Mouse (Mus musculus): ENCODE measurements around the gene Aldh1l1.
"Not testable (repeated sequence)": the region's sequence is repeated elsewhere in the genome, so short reads cannot be mapped to it uniquely, and the experiment has no call there.

Gene Aldh1l1

GRCm38 (mm10) chr6:90620791-90621583, 134.8 kb downstream of the Aldh1l1 start:
- DNase-seq (ENCODE audit: low spot score) = peak; percentile 39

GRCm38 (mm10) chr6:90621584-90621890, 135.3 kb downstream of the Aldh1l1 start:
- peak; percentile 60 for DNase-seq (ENCODE audit: low spot score)

- DNase-seq (ENCODE audit: low spot score) = peak; percentile 84
Observed at GRCm38 (mm10) chr6:90622758-90623455, 136.7 kb downstream of the Aldh1l1 start.

GRCm38 (mm10) chr6:90623456-90623836, 137.2 kb downstream of the Aldh1l1 start:
- DNase-seq (ENCODE audit: low spot score) = no peak

- DNase-seq (ENCODE audit: low spot score) = peak; percentile 54
Observed at GRCm38 (mm10) chr6:90624184-90624583, 138.0 kb downstream of the Aldh1l1 start.

- peak; percentile 80 for DNase-seq (ENCODE audit: low spot score)
Observed at GRCm38 (mm10) chr6:90624733-90625132, 138.5 kb downstream of the Aldh1l1 start.

GRCm38 (mm10) chr6:90625207-90625994, 139.2 kb downstream of the Aldh1l1 start:
- peak; percentile 34 for DNase-seq (ENCODE audit: low spot score)

- DNase-seq (ENCODE audit: low spot score) = no peak
Observed at GRCm38 (mm10) chr6:90627556-90627955, 141.3 kb downstream of the Aldh1l1 start.

- DNase-seq (ENCODE audit: low spot score) = no peak
Observed at GRCm38 (mm10) chr6:90629506-90629905, 143.3 kb downstream of the Aldh1l1 start.

GRCm38 (mm10) chr6:90630427-90630826, 144.2 kb downstream of the Aldh1l1 start:
- no peak for DNase-seq (ENCODE audit: low spot score)

- not testable (repeated sequence) for DNase-seq (ENCODE audit: low spot score)
Observed at GRCm38 (mm10) chr6:90632526-90632925, 146.3 kb downstream of the Aldh1l1 start.

- no peak for DNase-seq (ENCODE audit: low spot score)
Observed at GRCm38 (mm10) chr6:90635081-90635480, 148.9 kb downstream of the Aldh1l1 start.

- no peak for DNase-seq (ENCODE audit: low spot score)
Observed at GRCm38 (mm10) chr6:90635611-90636010, 149.4 kb downstream of the Aldh1l1 start.

GRCm38 (mm10) chr6:90643057-90643456, 156.8 kb downstream of the Aldh1l1 start:
- DNase-seq (ENCODE audit: low spot score) = no peak

- DNase-seq (ENCODE audit: low spot score) = no peak
Observed at GRCm38 (mm10) chr6:90644965-90645364, 158.7 kb downstream of the Aldh1l1 start.

GRCm38 (mm10) chr6:90648391-90648790, 162.2 kb downstream of the Aldh1l1 start:
- DNase-seq (ENCODE audit: low spot score) = no peak

GRCm38 (mm10) chr6:90649279-90649678, 163.1 kb downstream of the Aldh1l1 start:
- no peak for DNase-seq (ENCODE audit: low spot score)

Measured in c-Kit-positive CD71-positive TER-119-positive erythroid progenitor cells, embryonic 14.5 days (primary cell).